Mouse (Mus musculus): ENCODE results near the gene Dnajb2.

- TF ChIP-seq GATA1 (IDR thresholded peaks at IDR 0.05; ENCODE audit: low read length) (no peak), TAL1 (IDR thresholded peaks at IDR 0.05; ENCODE audit: low read length) (no peak)
These were observed 45.0 kb upstream of the Dnajb2 start for GRCm38 (mm10) chr1:75191258-75191621.

Measured in erythroblast, embryonic 14.5 days (primary cell).